Mouse (Mus musculus) colon, adult 2 months (tissue): ENCODE results near the gene Zmat3. TPM values are rescaled to one million over a fixed set of nuclear protein-coding genes. Genes with fewer than 3 reads are reported as not detected.

Source experiments
- polyA plus RNA-seq: library from polyadenylated mRNA; depleted of rRNA; stranded (reverse); fragments of >200 nt; gene quantifications from 2 replicates; pipeline ENCODE4 v1.2.3, GENCODE M21; 2012; rRNA removed

The Zmat3 gene
- polyA plus RNA-seq = 8.7 and 12.0 TPM in 2 replicates

GRCm38 (mm10) chr3:32365546-32366245 lies at the start of gene Zmat3:
Gene Zmat3, minus strand, starts transcription at chr3:32366014.

GRCm38 (mm10) chr3:32397461-32398174 lies 31.8 kb upstream of the Zmat3 start, which contains the start of gene Pik3ca:
Gene Pik3ca, plus strand, starts transcription at chr3:32397671.

Other genes with a start within 250 kb of the Zmat3 start
- gene Pik3ca, start 31.7 kb upstream of the Zmat3 start, polyA plus RNA-seq = 3.1 and 3.6 TPM in 2 replicates
- gene Kcnmb3, start 126.2 kb upstream of the Zmat3 start, polyA plus RNA-seq = not detected in 2 replicates
- 14.7 and 16.2 TPM in 2 replicates for gene Zfp639, start 144.2 kb upstream of the Zmat3 start, polyA plus RNA-seq
- gene Mfn1, start 163.5 kb upstream of the Zmat3 start, polyA plus RNA-seq = 10.5 and 10.8 TPM in 2 replicates